Mouse (Mus musculus) skeletal muscle tissue, adult 2 months (tissue): ENCODE measurements around the gene Zfp119b.
A peak's percentile ranks its signal among the peaks of the same experiment; 100 is the strongest.
"Not testable (repeated sequence)": the region's sequence is repeated elsewhere in the genome, so short reads cannot be mapped to it uniquely, and the experiment has no call there.

Source experiments
- DNase-seq: peaks from one replicate; pipeline ENCODE4 v3.0.0-alpha.2; 2012; ENCODE audit warnings: low read depth, low spot score

Zfp119b gene

DNA sequence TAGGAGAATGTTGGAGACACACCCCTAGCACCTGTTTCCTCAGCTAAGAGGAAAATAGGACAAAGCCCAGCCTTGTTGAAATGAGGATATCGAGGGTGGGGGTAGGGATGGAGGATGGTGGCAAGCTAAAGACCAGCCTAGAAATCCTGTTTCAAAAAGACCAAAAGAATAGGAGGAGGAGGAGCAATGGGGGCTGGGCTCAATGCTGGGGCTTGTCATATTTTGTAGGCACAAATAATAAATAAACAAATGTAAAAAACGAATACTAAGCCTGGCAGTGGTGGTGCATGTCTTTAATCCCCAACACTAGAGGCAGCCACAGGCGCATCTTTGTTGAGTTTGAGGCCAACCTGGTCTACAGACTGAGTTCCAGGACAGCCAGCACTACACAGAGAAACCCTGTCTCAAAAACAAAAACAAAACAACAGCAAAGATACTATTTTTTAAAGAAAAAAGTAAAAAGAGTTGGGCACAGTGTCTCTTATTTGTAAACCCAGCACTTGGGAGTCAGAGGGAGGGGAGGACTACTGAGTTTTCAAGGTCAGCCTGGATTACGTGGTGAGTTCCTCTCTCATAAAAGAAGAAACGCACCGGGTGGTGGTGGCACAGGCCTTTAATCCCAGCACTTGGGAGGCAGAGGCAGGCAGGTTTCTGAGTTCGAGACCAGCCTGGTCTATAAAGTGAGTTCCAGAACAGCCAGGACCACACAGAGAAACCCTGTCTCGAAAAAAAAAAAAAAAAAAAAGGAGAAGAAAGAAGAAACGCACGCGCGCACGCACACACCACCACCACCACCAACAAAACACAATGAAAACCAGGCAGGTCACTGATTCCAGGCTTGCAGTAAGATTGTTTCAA, 8.7 kb upstream of the Zfp119b start:
- no peak for DNase-seq

DNA sequence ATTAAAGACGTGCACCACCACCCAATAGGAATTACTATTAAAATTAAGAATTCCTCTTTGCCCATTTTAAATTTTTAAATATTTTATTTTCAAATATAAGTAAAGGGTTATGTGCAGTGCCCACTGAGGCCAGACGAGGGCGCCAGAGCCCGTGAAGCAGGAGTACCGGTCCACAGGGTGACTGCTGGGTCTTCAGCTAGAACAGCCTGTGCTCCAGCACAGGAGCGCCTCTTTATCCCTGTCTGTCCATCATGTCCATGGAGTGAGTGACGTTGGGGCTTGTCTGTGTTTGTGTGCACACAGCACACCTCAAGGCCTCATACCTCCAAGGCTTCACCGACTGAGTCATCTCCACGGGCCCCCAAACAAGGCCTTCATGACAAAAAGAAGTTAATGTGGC, 7.9 kb upstream of the Zfp119b start:
- peak; percentile 53 for DNase-seq

DNA sequence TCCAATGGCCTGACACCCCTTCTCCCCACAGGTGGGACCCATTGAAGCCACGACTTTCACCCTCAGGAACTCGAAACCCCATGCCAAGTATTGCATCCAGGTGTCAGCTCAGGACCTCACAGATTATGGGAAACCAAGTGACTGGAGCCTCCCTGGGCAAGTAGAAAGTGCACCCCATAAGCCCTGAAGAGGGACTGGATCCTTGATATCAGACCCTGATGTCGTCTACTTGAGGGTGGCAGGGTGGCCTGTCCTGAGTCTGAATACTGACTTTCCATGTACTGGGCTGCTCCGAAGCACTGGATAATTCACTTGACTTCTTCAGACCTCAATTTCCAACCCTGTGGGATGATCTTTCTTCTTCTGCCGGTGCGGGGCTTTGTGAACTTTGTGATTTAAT, 7.3 kb upstream of the Zfp119b start:
- DNase-seq = no peak

DNA sequence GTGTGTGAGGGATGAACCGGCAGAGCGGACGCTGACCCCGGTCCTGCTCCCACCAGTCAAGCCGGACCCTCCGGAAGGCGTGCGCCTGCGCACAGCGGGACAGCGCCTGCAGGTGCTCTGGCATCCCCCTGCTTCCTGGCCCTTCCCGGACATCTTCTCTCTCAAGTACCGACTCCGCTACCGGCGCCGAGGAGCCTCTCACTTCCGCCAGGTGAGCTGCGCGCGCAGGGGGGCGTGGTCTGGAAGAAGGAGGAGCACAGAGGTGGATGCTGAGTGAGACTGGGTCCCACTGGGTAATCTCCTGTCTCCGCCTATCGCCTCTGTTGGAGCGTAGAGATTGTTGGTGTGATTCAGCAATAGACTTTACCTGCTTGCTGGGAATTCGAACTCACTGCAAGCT, 6.8 kb upstream of the Zfp119b start:
- no peak for DNase-seq

DNA sequence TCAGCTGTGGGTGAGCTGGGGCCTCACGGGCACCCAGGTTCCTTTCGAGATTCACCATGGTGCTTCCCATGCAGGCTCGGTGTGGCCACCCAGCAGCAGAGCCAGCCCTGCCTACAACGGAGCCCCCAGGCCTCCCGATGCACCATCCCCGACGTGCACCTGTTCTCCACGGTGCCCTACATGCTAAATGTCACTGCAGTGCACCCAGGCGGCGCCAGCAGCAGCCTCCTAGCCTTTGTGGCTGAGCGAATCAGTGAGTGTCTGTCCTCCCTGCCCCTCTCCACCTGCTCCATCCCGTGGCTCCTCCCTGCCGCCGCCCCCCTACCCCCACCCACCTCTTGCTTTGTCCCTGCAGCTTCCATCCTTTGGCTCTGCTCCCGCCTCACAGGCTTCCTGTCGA, 4.9 kb upstream of the Zfp119b start:
- DNase-seq = no peak

DNA sequence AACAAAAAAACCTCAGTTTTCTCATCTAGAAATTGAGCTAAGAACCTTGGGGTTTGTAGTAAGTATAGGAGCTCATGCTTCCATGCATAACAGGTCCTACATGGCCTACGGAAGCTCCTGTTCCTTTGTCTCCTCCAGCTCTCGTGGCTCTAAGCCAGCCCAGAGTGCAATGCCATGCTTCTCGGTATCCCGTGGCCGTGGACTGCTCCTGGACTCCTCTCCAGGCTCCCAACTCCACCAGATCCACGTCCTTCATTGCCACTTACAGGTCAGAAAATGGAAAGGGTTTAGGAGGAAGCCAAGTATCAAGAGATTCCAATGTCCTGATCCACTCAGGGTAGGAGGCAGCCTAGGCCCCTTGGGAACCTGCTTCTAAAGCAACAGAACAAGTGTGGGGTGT, 4.5 kb upstream of the Zfp119b start:
- DNase-seq = no peak

DNA sequence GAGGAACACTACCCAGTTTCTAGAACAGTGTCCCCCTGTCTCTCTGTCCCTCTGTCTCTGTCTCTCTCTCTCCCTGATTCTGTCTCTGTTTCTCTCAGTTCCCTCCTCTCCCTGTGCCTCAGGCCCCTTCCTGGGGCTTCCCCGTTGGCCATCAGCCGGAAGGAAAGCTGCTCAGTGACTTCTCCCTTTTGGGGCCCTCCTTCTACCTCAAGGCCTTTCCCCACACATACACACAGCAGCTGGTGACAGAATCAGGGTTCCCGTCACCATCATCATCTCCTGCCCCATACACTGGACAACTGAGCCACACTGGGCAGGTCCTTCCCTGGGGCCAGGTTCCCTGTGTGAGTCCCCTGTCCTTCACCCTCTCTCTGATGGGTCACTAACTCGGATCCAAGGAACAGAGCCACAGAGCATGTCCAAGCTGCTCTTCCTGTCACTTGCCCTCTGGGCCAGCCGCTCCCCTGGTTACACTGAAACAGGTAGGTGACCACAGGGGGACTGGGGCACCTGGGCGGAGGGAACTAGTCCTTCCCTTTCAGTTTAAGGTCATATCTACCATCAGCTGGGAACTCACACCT, 3.2 kb upstream of the Zfp119b start, which contains the start of gene Ebi3:
Gene Ebi3 (plus strand): TSS at position 194 of the 581 bp plus-strand sequence.
- no peak for DNase-seq

DNA sequence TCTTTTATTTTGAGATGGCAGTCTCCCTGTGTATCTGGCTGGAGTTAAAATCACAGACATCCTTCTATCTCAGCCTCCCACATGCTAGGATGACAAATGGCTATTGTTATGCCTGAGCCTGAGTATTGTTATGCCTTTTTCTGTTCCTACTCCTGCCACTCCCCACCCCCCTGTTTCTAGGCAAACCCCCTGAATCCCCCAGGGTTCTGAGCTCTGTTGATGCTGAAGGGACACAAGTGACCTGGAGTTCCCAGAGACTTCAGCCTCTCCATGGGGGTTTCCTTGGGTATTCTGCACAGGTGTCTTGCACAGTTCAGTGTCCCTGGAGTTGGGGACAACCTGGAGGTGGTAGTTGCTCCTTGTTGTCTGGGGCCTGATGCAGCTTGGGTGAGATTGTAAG, 2.7 kb upstream of the Zfp119b start:
- DNase-seq = no peak

DNA sequence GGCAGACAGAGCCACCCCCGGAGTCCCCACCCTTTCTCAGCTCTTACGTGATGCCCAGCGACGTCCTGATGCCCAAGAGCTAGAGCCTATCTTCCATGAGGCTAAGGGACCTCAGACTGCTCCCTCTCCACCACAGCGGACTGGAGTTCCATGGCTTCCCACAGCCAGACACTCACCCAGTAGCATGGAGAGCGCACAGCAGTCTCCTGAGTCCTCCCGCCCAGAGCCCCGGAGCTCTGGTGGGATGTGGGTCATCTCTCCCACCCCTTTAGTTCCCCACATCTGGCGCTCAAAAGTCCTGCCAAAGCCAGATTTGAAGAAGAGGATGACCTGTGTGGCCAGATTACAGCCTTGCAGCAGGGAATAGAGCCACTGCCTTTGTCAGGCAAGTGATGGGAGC, 1.3 kb upstream of the Zfp119b start:
- no peak for DNase-seq

DNA sequence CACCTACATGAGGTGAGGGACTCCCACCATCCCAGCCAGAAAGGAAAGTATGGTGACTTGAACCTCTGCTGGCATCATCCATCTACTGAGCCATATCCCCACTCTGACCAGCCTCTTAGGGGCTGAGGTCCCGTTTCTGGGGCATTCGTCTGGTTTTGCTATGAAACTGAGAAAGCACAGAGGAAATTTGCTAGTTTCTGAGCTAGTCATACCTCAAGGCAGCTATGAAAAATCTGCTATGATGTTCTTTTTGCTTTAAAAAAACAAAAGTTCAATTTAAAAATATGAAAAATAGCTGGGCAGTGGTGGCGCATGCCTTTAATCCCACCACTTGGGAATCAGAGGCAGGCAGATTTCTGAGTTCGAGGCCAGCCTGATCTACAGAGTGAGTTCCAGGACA, 653 bp downstream of the Zfp119b start:
- DNase-seq = no peak

DNA sequence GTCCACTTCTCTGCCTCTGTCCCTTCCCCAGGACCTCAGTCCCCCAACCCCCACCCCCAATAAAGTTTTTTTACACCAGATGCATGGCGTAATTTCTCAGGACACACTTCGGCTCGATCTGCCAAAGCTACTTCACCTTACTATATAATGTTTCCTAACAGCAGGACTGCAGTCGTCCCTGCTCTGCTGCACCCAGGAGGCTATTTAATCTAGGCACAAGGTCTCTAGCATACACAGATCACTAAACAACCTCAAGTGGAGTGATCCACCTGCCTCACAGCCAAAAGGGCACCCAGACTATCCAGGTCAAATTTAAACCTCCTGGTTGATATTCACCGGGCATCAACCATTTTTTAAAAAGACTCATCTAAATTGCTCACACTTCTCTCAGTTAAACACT, 3.6 kb downstream of the Zfp119b start:
- no peak for DNase-seq

DNA sequence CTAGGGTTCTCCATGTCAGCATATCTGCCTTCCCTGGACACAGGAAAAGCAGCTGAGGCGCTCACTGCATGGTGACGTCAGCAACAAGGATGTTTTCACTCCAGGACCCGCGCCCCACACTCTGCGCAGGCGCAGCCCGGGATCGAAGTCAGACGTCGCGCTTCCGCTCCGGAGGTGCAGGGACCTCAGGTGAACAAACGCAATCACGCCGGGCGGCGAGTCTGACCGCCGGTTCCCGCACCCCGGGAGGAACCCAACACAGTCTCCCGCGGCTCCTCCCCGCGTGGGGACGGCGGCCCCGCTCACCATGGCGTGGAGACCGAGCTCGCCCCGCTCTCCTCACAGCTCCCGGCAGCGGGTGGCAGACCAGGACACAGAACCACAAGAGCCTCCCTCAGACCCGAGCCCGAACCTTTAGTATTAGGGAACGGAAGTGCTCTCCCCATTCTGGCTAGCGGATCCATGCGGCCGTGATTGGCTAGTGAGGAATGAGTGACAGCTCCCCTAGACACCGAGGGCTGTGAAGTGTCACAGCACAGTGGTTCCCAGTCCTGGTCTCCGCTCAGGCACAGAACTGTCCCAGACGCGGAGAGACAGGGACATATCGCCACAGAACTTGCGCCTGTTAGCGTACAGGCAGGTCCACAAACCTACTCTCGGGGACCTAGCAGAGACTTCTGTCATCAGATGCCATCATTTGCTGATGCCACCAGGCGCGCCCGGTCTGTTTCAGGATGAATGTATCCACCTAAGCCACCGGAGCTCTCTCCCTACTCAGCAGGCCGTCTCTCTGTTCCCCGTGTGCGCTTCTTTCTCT, 4.2 kb downstream of the Zfp119b start:
- peak; percentile 78 for DNase-seq

DNA sequence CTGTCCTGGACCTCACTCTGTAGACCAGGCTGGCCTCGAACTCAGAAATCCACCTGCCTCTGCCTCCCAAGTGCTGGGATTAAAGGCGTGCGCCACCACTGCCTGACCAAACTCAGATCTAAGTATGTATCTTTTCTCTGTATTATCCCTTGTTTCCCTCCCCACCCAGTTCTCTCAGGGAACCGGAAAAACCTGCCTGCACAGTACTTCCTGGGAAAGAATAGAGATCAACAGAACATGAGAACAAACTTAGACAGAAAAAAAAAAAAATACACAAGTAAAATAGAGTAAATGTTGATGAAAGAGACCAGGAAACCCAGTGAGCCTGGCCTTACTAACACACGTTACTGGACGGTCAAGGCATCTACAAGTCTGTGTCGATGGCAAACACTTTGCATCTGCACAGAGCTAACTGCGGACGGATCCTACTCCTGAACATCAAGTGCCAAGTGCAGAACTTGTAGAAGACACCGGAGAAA, 4.9 kb downstream of the Zfp119b start:
- not testable (repeated sequence) for DNase-seq

DNA sequence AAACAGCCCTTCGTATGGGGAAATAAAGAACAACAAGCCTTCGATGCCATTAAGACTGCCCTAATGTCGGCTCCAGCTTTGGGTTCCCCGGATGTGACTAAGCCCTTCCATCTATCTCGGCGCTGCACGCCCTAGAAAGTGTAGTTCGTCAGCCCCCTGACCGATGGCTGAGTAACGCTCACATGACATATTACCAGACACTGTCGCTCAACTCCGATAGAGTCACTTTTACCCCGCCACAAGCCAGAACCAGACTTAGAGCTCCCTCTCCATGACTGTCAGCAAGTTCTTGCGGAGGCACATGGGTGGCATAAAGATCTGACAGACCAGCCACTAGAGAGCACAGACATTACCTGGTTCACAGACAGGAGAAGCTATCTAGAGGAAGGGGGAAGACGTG, 16.1 kb downstream of the Zfp119b start:
- no peak for DNase-seq

DNA sequence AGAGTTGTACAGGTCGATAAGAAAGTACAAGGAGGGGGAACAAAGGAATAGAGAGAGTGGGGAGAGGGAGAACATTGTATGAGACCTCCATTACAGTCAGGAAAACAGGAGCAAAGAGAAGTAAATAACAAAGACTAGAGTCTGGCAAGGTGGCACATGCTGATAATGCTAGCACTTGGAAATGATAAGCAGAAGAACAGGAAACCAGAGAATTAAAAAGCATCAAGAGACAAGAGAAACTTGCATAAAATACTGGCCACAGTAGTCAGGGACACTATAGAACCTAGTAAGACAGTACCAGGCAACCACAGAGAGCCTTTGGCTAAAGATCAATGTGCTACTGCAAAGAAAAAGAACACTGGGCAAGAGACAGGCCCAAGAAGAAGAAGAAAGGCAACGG, 16.7 kb downstream of the Zfp119b start:
- DNase-seq = no peak

DNA sequence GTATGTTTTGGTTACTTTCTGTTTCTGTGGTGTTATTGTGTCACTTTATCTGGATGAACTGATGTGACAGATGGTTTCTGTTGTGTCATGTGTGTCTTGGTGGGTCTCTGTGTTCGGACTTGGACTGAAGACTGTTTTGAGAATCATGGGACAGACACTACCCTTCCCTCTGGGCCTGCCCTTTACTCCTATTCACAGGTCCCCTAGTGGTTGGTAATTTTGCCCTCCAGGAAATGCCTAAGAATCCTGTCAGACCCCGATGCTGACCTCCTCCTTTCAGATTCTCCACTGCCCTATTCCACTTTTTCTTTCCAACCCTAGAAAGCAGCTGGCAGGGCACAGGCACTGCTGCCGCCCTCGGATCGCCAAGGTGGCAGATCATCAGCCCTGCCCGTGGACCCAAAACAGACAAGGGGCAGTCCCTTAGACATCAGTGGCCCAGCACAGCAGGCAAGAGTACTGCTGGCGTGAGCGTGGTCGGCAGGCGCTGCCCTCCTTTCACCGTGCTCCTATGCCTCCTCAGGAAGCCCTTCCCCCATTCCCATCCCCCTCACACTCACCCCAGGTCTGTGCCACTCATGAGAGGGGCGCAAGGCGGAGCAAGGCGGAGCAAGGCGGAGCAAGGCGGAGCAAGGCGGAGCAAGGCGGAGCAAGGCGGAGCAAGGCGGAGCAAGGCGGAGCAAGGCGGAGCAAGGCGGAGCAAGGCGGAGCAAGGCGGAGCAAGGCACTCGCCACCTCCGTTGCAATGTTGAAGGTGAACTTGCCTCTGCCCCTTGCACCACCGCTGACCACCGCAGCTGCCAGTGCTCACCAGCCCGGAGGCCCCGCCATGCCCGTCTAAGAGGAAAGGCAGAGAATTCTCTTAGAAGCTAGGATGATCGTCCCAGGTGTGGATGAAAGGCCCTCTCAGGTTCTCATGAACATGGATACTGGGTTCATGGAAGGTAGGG, 17.5 kb downstream of the Zfp119b start:
- no peak for DNase-seq

DNA sequence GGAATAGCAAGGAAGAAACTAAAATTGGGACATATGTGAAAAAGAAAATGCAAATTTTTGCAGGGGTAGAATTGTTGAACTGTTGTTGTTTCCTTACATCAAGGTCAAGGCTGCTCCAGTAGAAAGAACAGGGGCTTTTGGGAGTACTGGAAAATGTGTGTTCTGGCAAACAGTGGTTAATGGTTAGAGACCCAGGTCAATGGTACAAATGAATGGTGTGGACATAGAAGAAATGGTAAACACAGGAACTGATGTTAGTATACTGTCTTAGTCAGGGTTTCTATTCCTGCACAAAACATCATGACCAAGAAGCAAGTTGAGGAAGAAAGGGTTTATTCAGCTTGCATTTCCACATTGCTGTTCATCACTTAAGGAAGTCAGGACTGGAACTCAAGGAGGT, 42.6 kb downstream of the Zfp119b start:
- no peak for DNase-seq

DNA sequence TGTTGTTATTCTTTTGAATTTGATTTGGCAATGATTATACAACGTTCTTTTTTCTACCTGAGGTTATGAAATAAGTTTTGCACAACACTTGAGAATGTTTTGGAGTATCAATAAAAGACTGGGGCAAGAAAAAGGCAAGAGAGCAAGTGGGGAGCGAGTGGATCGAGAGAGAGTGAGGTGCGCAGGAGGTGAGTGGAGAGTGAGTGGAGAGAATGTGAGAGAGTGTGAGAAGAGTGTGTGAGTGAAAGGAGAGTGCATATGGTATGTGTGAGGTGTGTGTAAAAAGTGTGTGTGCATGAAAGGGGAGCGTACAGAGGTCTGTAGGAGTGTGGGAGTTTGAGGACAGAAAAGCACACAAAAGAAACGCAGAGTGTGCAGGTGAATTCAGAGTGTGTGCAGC, 45.2 kb downstream of the Zfp119b start:
- DNase-seq = no peak

DNA sequence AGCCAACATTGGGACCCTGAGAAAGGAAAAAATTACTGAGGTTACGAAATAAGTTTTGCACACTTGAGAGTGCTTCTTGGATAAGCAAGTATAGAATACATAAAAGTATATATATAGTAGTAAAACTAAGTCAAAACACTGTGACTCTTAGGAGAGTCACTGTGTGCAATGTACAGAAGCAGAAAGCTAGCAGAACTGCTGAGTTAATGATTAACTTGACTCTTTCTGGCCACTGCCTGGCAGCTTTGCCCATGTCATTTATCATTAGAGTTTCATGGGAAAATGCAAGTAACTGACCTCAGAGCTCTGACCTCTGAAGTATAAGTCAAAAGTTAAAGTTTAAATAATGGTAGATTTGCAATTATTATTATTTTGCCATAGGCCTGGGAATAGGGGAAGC, 45.6 kb downstream of the Zfp119b start:
- no peak for DNase-seq

DNA sequence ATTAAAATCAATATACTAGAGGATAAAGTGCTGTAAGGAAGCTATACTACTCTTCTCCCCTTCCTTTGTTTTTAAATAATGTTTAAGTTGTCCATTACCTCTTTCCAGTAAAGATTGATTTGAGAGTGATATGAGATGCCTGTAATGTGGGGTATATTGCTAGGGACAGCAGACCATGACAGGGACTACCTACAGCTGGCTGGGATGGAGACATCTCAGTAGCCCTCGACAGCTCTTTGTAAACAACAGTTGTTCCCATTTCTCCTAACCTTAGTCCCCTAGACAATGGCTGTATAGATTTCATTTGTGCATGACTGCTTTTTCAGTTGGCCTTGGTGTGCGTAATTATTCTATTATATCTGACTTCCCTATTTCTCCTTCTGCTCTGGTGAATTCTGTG, 46.2 kb downstream of the Zfp119b start:
- no peak for DNase-seq

DNA sequence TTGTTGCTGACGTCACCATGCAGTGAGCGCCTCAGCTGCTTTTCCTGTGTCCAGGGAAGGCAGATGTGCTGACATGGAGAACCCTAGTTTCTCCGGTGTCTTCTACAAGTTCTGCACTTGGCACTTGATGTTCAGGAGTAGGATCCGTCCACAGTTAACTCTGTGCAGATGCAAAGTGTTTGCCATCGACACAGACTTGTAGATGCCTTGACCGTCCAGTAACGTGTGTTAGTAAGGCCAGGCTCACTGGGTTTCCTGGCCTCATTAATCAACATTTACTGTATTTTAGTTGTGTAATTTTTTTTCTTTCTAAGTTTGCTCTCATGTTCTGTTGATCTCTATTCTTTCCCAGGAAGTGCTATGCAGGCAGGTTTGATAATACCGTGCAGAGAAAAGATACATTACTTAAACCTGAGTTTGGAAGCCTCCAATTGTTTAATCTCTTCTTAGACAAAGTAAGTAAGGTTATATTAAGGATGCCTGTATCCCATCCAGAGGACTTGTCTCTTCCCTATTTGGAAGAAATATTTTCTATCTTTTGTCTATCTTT, 56.8 kb downstream of the Zfp119b start:
- DNase-seq = not testable (repeated sequence)
